Mouse (Mus musculus) fat pad, adult 2 months (tissue): ENCODE results near the gene Manf.
A peak's percentile ranks its signal among the peaks of the same experiment; 100 is the strongest.

ENCODE experiments used
- DNase-seq: peaks from one replicate; pipeline ENCODE4 v3.0.0-alpha.2; 2011; ENCODE audit warnings: low read depth, low spot score; ENCODE audit errors: extremely low read depth

The Manf gene

DNA sequence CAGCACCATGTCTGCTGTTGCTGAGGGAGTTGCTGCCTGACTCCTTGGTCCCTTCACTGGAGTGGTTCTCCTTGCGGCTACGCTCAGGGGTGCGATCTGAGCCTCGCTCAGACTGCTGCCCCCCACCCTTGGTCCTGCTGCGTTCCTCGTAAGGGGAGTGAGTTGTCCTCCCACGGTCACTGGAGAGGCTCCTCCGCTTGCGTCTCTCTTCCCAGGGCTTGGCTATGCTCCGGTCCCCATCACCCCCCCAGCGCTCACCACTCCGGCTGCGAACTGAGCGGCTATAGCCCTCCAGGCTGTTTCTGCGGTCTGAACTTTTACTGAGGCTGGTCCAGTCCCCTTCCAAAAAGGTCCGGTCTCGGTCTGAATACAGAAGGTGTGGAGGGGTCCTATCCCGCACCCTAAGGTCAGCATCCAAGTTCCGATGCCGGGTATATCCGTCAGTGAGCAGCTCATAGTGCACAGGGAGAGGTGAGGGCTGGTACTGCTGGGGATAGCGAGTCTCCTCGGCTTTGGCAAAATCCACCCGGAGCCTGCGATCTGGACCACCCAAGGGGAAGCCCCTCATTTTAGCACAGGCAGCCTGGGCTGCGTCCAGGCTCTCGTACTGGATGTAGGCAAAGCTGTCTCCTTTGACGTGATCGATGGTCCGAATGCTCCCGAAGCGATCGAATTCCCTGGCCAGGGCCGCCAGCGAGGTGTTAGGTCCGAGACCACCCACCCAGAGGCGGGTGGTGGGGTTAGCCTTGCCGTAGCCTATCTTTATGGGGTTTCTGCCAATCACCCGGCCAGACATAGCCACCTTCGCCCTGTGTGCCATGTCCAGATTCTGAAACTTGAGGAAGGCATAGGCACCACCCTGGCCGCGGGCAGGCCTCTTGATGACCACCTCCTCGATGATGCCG lies 6.5 kb downstream of the Manf start:
- no peak for DNase-seq

DNA sequence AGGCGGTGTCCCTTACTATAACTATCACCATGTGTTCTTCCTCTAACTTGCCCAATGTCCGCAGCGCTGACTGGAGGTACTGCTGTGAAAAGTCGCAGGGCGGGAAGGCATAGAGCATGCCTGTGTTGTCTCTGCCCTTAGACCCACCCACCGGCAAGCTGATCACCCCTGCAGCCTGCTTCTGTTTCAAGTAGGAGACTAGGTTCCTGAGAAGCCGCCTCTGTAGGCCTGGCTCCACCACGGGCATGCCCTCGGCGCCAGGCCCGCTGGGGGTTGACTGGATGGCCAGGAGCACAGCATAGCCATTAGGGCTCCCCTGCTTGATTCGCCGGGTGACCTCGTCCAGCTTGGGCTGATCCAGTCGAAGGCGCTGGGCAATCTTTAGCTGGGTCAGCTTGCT lies 7.5 kb downstream of the Manf start:
- DNase-seq, result no peak

DNA sequence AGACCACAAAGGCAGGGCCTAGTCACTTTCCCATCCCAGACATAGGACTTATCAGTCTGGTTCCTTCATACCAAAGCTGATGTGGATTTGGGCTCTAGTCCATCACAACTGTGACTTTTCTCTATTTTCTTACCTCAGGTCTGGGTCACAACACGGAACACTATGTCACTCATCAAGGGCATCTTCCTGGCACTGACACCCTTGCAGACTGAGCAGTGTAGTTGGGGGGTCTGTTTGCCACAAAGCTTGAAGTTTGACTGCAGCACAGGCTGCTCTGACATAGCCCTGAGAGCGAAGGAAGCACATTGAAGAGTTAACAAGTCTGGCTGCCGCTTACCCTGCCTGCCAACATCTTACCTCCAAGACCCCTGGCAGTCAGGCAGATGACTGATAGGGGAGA lies 8.7 kb downstream of the Manf start:
- no peak for DNase-seq

DNA sequence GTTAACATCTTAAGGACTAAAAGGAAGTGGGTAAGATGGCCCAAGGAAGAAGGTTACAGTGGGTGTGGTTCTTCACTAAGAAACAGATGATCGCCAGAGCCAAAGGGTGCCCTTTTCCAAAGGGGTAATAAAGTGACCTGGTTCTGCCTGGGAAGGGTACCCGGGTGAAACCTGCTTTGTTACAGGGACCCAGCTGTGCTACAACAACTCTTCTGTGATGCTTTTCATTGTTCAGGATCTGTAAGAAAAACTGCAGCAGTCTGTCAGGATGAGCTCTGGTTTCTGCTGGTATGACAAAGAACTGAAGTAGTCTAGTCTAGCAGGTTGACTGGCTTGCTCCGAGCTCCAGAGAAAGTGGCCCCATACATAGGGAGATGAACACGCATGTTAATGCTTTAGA lies 9.6 kb downstream of the Manf start:
- DNase-seq, result no peak

DNA sequence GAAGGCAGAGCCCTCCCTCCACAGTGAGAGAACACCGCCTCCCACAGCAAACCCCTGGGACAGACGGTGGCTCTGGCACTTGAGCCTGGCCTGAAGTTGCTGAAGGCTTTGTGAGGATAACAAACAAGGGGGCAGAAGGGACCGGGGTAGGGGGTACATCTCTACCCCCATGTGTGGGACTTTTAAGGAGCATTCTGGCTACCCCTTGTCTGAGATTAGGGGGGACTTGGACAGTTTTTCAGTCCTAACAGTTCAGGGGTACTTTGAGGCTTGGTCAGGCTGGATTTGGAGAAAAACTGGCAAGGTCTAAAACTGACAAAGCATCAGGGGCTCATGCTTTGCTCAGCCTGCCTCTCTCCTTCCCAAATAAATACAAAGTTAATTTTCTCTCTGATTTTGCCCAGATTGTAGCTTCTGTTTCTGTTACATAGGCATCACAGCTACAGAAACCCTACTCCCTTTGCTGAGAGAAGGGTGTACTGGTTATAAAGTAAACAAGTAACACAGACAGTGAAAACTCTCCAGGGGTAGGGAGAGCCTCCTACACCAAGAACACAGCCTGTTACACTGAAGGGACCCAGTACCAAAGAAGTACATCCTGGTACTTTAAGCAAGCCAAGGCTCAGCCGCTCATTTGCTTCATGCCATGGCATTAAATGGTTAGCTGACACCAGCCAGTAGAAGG lies 10.6 kb downstream of the Manf start:
- no peak for DNase-seq

DNA sequence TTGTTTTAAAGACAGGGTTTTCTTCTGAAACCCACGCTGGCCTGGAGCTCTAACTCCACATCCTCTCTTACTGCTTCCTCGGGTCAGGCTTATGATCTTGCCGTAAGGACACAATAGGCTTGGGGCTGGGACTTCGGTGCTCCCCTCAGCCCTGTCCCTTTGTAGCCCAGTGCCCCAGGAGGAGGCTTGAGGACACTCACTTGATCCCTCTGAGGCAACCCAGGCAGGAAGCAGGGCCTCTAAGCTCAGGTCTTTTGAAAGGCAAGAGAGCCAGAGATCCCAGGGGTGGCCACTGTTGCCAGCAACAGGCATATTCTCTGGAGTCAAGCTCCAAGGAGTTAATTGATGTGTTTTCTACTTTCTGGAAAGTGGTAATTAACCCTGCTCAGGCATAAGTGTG lies 12.3 kb downstream of the Manf start:
- DNase-seq, result no peak

DNA sequence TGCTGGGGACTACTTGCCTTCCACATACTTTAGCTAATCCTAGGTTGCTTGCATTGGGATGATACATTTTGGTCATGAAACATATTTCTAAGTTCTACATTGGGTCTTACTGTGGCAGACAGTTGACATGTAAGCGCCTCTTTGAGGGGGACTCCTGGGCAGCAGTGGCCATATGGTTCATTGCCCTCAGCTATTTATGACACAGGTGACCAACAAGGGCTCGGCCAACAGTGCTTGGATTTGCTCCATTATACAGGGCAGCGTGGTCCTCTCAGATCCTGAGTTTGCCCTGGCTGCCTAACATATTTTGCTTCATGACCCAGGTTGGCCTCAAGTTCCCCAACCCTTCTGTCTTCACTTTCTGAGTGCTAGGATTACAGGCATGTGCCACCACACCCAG lies 15.1 kb downstream of the Manf start:
- DNase-seq, result no peak

DNA sequence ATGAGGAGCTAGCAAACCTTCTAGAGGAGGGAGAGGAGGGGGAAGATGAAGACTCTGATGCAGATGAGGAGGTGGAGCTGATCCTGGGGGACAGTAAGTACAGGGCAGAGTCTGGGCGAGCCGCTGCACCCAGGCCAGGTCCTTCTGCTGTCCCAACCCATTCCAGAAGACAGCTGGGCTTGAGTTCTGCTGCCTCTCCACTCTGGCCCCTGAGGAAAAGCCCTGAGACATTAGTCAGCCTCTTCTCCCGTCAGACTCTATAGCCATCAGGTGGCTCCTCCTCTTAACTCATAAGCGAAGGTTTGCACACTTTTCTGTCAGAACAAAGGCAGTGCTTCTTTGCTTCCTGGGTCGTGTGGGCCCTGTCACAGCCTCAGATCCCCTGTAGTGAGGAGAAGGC lies 17.6 kb downstream of the Manf start:
- DNase-seq, result no peak

DNA sequence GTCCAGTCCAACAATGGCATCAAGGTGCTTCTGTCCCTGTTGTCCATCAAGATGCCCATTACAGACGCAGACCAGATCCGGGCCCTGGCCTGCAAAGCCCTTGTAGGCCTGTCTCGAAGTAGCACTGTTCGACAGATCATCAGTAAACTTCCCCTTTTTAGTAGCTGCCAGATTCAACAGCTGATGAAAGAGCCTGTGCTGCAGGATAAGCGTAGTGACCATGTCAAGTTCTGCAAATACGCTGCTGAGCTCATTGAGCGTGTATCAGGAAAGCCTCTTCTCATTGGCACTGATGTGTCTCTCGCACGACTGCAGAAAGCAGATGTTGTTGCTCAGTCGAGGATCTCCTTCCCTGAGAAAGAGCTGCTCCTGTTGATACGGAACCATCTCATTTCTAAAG lies 33.7 kb downstream of the Manf start:
- no peak for DNase-seq

DNA sequence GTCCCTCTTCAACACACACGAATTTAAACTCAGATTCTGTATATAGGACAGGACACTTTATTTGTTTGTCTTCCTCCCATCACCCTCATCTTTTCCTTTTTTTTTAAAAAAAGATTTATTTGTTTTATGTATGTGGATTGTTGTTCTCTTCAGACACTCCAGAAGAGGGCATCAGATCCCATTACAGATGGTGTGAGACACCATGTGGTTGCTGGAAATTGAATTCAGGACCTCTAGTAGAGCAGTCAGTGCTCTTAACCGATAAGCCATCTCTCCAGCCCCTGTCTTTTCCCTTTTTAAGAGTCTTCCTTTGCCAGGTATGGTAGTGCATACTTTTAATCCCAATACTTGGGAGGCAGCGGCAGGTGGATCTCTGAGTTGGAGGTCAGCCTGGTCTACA lies 35.1 kb downstream of the Manf start:
- DNase-seq, result no peak

DNA sequence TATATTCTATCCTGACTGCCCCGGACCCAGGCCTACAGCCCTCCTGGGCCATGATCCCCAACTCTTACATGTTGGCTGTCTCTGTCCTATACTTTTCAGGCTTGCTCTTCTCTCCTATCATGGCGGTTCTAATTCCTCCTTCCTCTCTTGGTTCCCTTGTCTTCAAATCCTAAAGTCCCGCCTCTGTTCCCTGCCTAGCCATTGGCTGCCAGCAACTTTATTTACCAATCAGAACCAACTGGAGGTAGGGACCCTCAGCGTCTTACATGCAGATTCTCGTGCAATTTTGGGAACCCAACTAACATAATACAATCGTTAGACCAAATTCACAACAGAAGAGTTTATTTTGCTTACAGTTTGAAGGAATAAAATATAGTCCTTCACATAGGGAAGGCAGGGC lies 49.0 kb downstream of the Manf start:
- no peak for DNase-seq

DNA sequence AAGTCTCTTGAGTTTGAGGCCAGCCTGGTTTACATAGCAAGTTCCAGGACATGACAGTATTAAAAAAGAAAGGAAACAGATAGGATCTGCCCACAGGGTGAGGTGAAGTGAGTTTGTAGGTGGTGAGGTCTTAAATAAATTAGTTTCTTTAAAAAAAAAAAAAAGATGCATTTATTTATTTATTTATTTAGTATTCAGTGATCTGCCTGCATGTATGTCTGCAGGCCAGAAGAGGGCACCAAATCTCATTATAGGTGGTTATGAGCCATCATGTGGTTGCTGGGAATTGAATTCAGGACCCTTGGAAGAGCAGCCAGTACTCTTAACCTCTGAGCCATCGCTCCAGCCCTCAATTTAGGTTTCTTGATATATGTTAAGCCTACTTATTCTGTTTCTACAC lies 51.2 kb downstream of the Manf start:
- no peak for DNase-seq

DNA sequence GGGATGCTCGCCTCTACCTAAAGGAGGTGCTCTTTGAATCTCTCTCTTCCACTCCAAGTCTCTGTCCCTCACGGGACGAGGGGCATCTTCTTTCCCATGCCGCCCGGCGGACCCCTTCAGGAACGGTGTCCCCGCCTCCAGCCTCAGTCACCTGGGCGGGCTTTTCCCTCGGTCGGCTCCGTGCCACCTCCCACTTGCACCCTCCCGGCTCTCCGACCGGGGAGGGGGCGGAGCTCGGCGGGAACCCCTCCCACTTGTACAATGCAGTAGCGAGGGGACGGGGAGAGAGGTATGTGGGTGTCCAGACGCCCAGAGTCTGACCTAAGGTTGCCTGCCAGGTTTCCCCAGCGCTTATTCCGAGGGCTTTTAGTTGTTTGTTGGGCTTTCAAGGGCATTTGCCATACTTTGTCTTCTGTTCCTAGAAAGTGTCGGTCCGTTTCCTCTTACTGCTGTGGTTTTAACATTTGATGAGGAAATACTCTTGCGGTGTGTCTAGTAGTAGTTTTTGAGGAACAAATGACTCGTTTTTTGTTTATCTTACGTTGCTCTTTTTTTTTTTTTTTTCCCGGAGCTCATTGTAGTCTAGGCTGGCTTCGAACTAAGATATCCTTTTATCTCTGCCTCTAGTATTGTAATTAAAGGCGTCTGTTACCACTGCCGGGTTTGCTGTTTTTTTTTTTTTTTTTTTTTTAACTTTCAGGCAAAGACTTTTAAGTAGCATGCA lies 69.2 kb downstream of the Manf start:
- DNase-seq, result no peak

DNA sequence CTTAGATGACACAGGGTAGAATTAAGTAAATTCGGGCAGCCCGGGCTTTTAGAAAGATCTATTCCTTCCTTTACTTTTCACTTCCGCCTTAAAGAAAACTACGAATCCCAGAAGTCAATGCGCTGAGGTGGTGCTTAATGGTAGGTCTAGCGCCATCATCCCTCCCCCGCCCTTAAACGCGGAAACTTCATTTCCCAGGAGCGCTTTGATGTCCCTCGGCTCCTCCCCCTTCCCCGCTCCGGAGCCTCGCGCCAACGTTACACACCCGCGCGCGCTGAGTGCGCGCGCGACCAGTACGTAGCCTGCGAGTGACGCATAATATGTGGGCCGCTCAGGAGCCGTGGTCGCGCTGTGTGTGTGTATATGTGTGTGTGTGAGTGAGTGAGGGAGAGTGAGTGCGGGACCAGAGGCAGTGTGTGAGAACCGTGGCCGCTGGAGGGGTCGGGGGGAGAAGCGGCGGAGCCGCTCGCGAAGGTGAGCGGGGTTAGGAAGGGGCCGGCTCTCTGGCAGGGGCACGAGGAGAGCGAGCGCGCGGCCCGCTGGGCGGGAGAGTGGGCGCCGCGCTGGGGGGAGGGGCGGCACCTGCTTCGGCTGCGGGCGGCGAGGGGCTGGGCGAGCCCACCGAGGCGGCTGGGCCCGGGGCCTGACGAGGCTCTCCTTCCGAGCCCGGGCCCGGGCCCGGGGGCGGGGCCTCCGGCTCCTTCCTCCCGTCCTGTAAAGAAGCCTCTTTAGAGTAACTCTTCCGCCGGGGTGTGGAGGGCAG lies 70.0 kb downstream of the Manf start, which contains the start of gene Dcaf1:
Gene Dcaf1, plus strand, starts transcription at position 257 of the 763 bp plus-strand sequence.
- peak; percentile 84 for DNase-seq

DNA sequence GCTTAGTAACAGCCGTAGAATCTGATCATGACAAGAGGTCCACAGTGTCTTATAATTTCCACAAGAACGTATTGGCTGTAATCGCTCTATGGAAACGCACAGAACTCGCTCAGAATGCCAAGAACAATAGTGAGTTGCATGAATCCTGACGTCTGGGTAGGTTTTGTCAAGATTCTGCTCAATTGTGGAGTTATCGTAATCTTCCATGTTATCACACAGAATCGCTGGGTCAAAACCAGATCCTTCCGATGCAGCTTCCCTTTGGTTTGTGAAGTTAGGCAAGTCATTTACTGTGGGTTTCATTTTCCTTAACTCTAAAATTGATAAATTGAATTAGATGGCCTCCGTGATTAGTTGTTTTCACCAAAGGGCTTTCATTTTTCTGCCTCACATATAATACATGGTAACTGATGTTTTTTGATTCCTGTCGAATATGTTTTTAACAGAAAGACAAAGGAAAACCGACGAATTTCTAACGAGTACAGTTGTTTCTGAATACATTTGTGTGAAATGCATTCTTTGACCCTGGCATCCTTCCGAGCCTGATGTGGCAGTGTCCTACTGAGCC lies 70.6 kb downstream of the Manf start:
- DNase-seq, result no peak

DNA sequence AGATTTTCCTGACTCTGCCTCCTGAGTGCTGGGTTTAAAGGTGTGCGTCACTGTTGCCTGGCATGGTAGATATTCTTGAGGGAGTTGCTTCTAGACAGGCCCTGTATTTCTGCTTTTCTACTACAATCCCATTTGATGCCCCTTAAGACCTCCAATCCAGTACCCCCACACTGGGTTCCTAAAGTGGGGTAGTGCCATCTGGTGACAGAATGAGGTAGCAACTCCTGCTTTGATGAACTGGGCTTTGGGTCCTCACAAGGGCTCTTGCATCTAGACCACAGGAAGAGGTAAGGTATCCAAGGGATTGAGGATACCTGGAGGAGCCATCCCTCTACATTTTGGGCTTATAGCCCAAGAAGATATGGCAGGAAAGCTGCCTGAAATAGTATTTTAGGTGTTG lies 72.6 kb downstream of the Manf start:
- no peak for DNase-seq

DNA sequence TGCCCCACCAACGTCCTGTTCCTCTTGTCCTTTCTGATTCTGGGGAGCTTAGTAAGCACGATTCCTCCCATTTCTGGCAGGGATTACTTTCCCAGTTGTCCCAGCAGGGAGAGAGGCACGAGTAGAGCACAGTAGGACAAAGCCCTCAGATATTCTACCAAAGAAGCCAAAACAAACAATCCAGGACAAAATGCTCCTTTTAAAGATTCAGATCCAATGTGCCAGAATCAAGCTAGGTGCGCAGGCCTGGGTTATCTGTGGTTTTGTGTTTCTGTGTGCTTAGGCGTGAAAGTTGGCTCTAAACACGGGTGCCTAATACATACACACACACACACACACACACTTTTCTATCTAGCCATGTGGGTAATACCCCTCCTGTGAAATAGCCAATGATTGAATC lies 73.6 kb downstream of the Manf start:
- no peak for DNase-seq

DNA sequence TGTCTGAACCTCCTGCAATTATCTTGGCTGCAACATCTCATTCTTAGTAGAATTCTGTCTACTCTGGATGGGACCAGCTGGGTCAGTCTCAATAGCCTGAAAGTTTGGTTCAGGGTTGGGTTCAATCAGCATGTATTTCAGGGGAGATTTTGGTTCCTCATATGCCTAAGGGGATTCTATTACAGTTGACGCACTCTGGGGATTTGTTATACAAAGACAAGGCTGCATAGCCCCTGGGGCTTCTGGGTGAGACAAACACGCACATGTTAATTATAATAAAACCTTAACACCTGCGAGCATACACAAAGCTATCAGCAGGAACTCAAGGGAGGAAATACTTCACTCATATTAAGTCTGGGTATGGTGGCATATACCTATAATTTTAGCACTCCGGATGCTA lies 85.3 kb downstream of the Manf start:
- DNase-seq, result no peak

DNA sequence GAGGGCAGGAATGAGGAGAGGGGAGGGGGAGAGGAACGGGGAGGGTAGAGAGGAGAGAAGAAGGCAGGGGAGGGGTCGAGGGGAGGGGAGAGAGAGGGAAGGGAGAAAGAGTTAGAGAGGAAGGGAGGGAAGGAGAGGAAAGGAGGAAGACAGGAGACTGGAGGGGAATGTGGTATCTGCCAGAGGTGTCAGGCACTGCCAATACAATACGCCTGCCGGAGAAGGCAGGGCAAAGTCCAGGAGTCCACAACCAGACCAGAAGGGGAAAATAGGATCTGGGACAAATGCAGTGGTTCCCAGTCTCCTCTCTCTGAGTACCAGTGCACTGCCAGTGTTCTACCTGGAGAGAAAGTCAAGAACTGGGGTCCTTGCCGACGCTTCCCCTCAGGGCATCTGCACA lies 100.9 kb downstream of the Manf start:
- DNase-seq, result no peak

DNA sequence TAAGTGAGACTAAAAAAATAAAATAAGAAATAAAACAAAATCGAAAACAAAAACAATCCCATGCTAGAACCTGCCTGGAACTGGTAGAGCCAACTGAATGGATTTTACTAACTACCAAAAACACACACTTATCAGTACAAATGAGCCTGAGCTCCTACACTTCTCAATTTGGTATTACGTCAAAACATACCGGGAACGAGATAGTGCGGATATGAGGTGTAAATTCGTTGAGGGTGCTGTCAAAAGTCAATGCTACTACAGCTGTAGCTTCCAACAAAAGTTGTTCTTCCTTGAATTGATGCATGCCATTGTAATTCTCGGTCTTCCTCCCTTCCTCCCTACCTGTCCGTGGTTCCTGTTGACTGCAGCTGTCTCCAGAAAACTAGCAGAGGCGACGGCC lies 102.4 kb downstream of the Manf start:
- DNase-seq, result no peak

DNA sequence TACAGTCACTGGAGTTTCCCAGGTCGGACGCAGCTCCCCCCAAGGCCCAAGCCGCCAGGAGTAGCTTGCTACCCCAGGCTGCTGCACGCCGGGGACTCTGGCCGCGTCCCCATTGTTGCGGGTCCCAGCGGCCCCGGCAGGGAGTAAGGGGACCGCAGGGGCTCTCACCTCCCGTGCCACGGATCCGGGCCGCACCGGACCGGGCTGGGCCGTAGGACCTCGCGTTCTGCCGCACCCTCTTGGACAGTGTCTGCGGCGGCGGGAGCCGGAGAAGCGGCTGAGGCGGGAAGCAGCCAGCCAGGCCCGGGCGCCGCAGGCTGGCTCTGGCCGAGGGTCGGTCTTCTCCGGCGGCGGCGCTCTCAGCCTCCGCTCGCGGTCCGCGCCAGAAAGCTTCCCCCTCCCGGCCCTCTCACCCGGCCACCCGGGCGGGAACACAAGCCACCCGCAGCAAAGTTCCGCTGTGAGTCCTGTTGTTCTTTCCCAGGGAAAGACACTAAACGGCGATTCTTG lies 102.9 kb downstream of the Manf start, which contains the start of gene Rad54l2:
Gene Rad54l2, minus strand, starts transcription at position 383 of the 510 bp plus-strand sequence.
- no peak for DNase-seq
